Mouse (Mus musculus) intestine, embryonic 16.5 days (tissue): Measurements from ENCODE around the gene Hivep3. TPM values are rescaled to one million over a fixed set of nuclear protein-coding genes. Genes with fewer than 3 reads are reported as not detected.

Experiments used
- ATAC-seq: fragments of 200-750 bp; cut with Nextera tagmentation; 2 replicates; pipeline ENCODE4 v1.8.0; 2017; ENCODE audit warnings: moderate TSS enrichment, moderate library complexity
- H3K27ac ChIP-seq: fragments of 300-500 bp; sonication (generic); 2 replicates; pipeline ENCODE4 v1.5.1; 2014; ENCODE audit warnings: mild to moderate bottlenecking, low read length
- H3K27me3 ChIP-seq: fragments of 300-500 bp; sonication (generic); replicated peaks from 2 replicates; pipeline ENCODE4 v1.6.1; 2014; ENCODE audit warnings: low read length, control low read depth, mixed read lengths; ENCODE audit not compliant: control insufficient read depth, insufficient read depth
- H3K36me3 ChIP-seq: fragments of 300-500 bp; sonication (generic); 2 replicates; pipeline ENCODE4 v1.6.1; 2014; ENCODE audit warnings: low read length, control low read depth; ENCODE audit not compliant: control insufficient read depth, insufficient read depth
- H3K4me1 ChIP-seq: fragments of 300-500 bp; sonication (generic); 2 replicates; pipeline ENCODE4 v1.6.1; 2014; ENCODE audit warnings: low read length, control low read depth, mixed read lengths; ENCODE audit not compliant: control insufficient read depth, insufficient read depth
- H3K4me2 ChIP-seq: fragments of 300-500 bp; sonication (generic); 2 replicates; pipeline ENCODE4 v1.6.1; 2014; ENCODE audit warnings: low read depth, low read length, control low read depth
- H3K4me3 ChIP-seq: fragments of 300-500 bp; sonication (generic); 2 replicates; pipeline ENCODE4 v1.5.1; 2014; ENCODE audit warnings: mild to moderate bottlenecking, low read length
- H3K9ac ChIP-seq: fragments of 300-500 bp; sonication (generic); 2 replicates; pipeline ENCODE4 v1.6.1; 2014; ENCODE audit warnings: low read depth, low read length
- H3K9me3 ChIP-seq: fragments of 300-500 bp; sonication (generic); 2 replicates; pipeline ENCODE4 v1.6.1; 2016; ENCODE audit warnings: low read length, control low read depth; ENCODE audit not compliant: control insufficient read depth
- WGBS: fragments of 180-500 bp; shearing (Covaris S2); extraction: QIAGEN DNeasy Blood & Tissue Kit; methylation state at CpG from one replicate; pipeline ENCODE4 v1.1.7; 2014; 5-methylcytosine and 5-hydroxymethylcytosine counted together
- polyA plus RNA-seq: library from polyadenylated mRNA; unstranded; fragments of >200 nt; fragmentation: Nextera tagmentation; extraction: Ambion mirVana; gene quantifications from 2 replicates; pipeline ENCODE4 v1.2.1, GENCODE M21; 2015

Gene Hivep3
- polyA plus RNA-seq, 1 experiment from 2014 or later, result 4.4 TPM

GRCm38 (mm10) chr4:119917502-119917901 lies 183.9 kb downstream of the Hivep3 start:
- no peak overlapping the region for H3K4me2 ChIP-seq
- no peaks in the 10 kb centered on the region for H3K9me3 ChIP-seq
- H3K27ac ChIP-seq, result no peak overlapping the region
- ATAC-seq, result no peak
- no peaks in the 10 kb centered on the region; the same call in 1 of the 2 replicates for H3K27me3 ChIP-seq
- H3K36me3 ChIP-seq, result no peaks in the 10 kb centered on the region
- 77% methylated on average over 7 of the region's 7 CpGs for WGBS
- H3K4me1 ChIP-seq, result 0 out of 2 replicates have a peak, but pooled peaks cover 3% of the 10 kb centered on the region
- no peak overlapping the region for H3K9ac ChIP-seq
- no peak overlapping the region for H3K4me3 ChIP-seq

GRCm38 (mm10) chr4:119919349-119919748 lies 185.8 kb downstream of the Hivep3 start:
- 64% methylated on average over 5 of the region's 5 CpGs for WGBS
- Histone ChIP-seq H3K9ac (no peak overlapping the region), H3K4me2 (no peak overlapping the region), H3K36me3 (no peaks in the 10 kb centered on the region), H3K27ac (no peak overlapping the region), H3K9me3 (no peaks in the 10 kb centered on the region), H3K27me3 (no peaks in the 10 kb centered on the region; the same call in 1 of the 2 replicates), H3K4me1 (0 out of 2 replicates have a peak, but pooled peaks cover 2% of the 10 kb centered on the region), H3K4me3 (no peak overlapping the region)
- ATAC-seq, result no peak

GRCm38 (mm10) chr4:119921022-119921717 lies 187.6 kb downstream of the Hivep3 start:
- no peak overlapping the region for H3K4me3 ChIP-seq
- H3K27ac ChIP-seq, result no peak overlapping the region
- 82% methylated on average over 12 of the region's 12 CpGs for WGBS
- H3K27me3 ChIP-seq, result no peaks in the 10 kb centered on the region; the same call in 1 of the 2 replicates
- H3K9me3 ChIP-seq, result no peaks in the 10 kb centered on the region
- H3K4me1 ChIP-seq, result no peaks in the 10 kb centered on the region
- ATAC-seq, result no peak
- no peak overlapping the region for H3K4me2 ChIP-seq
- no peaks in the 10 kb centered on the region for H3K36me3 ChIP-seq
- H3K9ac ChIP-seq, result no peak overlapping the region

- Histone ChIP-seq H3K36me3 (no peaks in the 10 kb centered on the region), H3K4me1 (no peaks in the 10 kb centered on the region), H3K9me3 (no peaks in the 10 kb centered on the region), H3K27me3 (no peaks in the 10 kb centered on the region; the same call in 1 of the 2 replicates), H3K4me2 (no peak overlapping the region), H3K27ac (no peak overlapping the region), H3K4me3 (no peak overlapping the region), H3K9ac (no peak overlapping the region)
- WGBS, result 76% methylated on average over 8 of the region's 8 CpGs
- ATAC-seq, result no peak
These were observed 188.2 kb downstream of the Hivep3 start for GRCm38 (mm10) chr4:119921723-119922266.

- H3K9me3 ChIP-seq, result no peaks in the 10 kb centered on the region
- no peak overlapping the region for H3K27ac ChIP-seq
- 92% methylated on average over 8 of the region's 8 CpGs for WGBS
- H3K36me3 ChIP-seq, result no peaks in the 10 kb centered on the region
- no peaks in the 10 kb centered on the region; the same call in 1 of the 2 replicates for H3K27me3 ChIP-seq
- no peak overlapping the region for H3K9ac ChIP-seq
- ATAC-seq, result no peak
- no peaks in the 10 kb centered on the region for H3K4me1 ChIP-seq
- no peak overlapping the region for H3K4me3 ChIP-seq
- H3K4me2 ChIP-seq, result no peak overlapping the region
These were observed 189.4 kb downstream of the Hivep3 start for GRCm38 (mm10) chr4:119922945-119923344.

- Histone ChIP-seq H3K4me1 (no peaks in the 10 kb centered on the region), H3K4me3 (no peak overlapping the region), H3K9ac (no peak overlapping the region), H3K36me3 (no peaks in the 10 kb centered on the region), H3K4me2 (no peak overlapping the region), H3K27me3 (no peaks in the 10 kb centered on the region; the same call in 1 of the 2 replicates), H3K27ac (no peak overlapping the region), H3K9me3 (no peaks in the 10 kb centered on the region)
- no peak for ATAC-seq
- 91% methylated on average over 3 of the region's 3 CpGs for WGBS
These were observed 189.8 kb downstream of the Hivep3 start for GRCm38 (mm10) chr4:119923410-119923809.

GRCm38 (mm10) chr4:119925052-119925451 lies 191.5 kb downstream of the Hivep3 start:
- no peak overlapping the region for H3K9ac ChIP-seq
- no peak overlapping the region for H3K4me2 ChIP-seq
- no peaks in the 10 kb centered on the region for H3K27me3 ChIP-seq
- H3K27ac ChIP-seq, result no peak overlapping the region
- H3K9me3 ChIP-seq, result no peaks in the 10 kb centered on the region
- ATAC-seq, result no peak
- no peaks in the 10 kb centered on the region for H3K4me1 ChIP-seq
- no peak overlapping the region for H3K4me3 ChIP-seq
- no peaks in the 10 kb centered on the region for H3K36me3 ChIP-seq

GRCm38 (mm10) chr4:119931923-119932322 lies 198.3 kb downstream of the Hivep3 start:
- ATAC-seq, result no peak
- H3K27me3 ChIP-seq, result no peaks in the 10 kb centered on the region
- no peaks in the 10 kb centered on the region for H3K9me3 ChIP-seq
- no peaks in the 10 kb centered on the region for H3K36me3 ChIP-seq
- H3K9ac ChIP-seq, result no peak overlapping the region
- no peaks in the 10 kb centered on the region for H3K4me1 ChIP-seq
- WGBS, result 49% methylated on average over 8 of the region's 8 CpGs
- no peak overlapping the region for H3K4me2 ChIP-seq
- no peak overlapping the region for H3K27ac ChIP-seq
- no peak overlapping the region for H3K4me3 ChIP-seq

- no peak for ATAC-seq
- no peaks in the 10 kb centered on the region for H3K27me3 ChIP-seq
- 31% methylated on average over 13 of the region's 13 CpGs for WGBS
- no peaks in the 10 kb centered on the region for H3K36me3 ChIP-seq
- H3K4me3 ChIP-seq, result no peak overlapping the region
- no peak overlapping the region for H3K27ac ChIP-seq
- no peaks in the 10 kb centered on the region for H3K4me1 ChIP-seq
- H3K9me3 ChIP-seq, result no peaks in the 10 kb centered on the region
- H3K9ac ChIP-seq, result no peak overlapping the region
- no peak overlapping the region for H3K4me2 ChIP-seq
These were observed 199.1 kb downstream of the Hivep3 start for GRCm38 (mm10) chr4:119932549-119933257.
